In the genomic region with DNA sequence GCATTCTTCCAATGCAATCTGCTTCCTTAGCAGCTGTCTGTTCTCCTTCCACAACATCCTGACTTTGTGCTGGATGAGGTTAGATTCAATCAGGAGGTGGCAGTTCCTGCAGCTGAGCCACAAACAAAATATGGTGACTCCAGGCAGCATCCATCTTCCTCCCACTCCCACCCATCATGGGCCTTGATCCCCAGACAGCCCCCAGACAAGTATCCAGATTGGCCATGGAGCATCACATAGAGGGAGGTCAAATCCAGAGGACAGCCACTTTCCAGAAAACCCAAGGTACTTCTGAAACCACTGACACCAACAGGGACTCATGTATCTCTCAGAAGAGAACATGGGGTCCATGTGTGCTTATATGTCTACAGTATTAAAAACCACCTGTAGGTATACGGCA, we compare ENCODE assay signal across 17 mouse cellular contexts. TPM values are rescaled to one million over a fixed set of nuclear protein-coding genes. Genes with fewer than 3 reads are reported as not detected.
DNase-seq lines count a peak whose midpoint lies in the region; TF ChIP-seq lines count a peak whose summit lies in the region.
"Not testable (repeated sequence)": the region's sequence is repeated elsewhere in the genome, so short reads cannot be mapped to it uniquely, and the experiment has no call there.
"Had no signal": no experiment of that assay in that cellular context is flagged by ENCODE, and none has a peak within 500 bp of the region (broad histone marks: within the 10 kb centered on the region; RNA-seq: fewer than 3 reads in every experiment).

No protein-coding gene starts in this region.

- WGBS in kidney, adult 2 months = 97% methylated on average over 1 of the region's 1 CpGs

- not testable (repeated sequence) for H3K4me3 ChIP-seq in kidney, adult 2 months (ENCODE audit: insufficient read depth, low read depth, low read length)

- not testable (repeated sequence) for H3K4me1 ChIP-seq in kidney, adult 2 months (ENCODE audit: control insufficient read depth, insufficient read depth, low read length)

- H3K27me3 ChIP-seq in kidney, adult 2 months (replicated peaks; ENCODE audit: control insufficient read depth, insufficient read depth, low read length) = not testable (repeated sequence)

- not testable (repeated sequence) for H3K27ac ChIP-seq in kidney, adult 2 months (ENCODE audit: insufficient read depth, low read depth, low read length)

- not testable (repeated sequence) for H3K36me3 ChIP-seq in kidney, adult 2 months (ENCODE audit: control insufficient read depth, insufficient read depth, low read length)

- peak; percentile 6 to 23 for DNase-seq in CD8-positive naive resting alpha-beta T cell, adult 2 months (ENCODE audit: low read depth in 2 of 2, low spot score in 2 of 2)
- peak; percentile 8 for DNase-seq in cerebellum, adult 9-11 months
- peak; percentile 32 to 35 for DNase-seq in gastrocnemius, postnatal 4 days (ENCODE audit: low spot score in 2 of 2)
- peak; percentile 9 for DNase-seq in kidney, adult 2 months
- peak; percentile 3 to 12 for DNase-seq in layer of hippocampus, postnatal 36 days
- peak; percentile 22 to 34 for DNase-seq in lung, postnatal 4 days
- peak; percentile 20 for DNase-seq in spleen, postnatal 10 days (ENCODE audit: low spot score in 2 of 2)
- DNase-seq in urinary bladder, adult 2 months (ENCODE audit: low spot score) = peak; percentile 44

- TF ChIP-seq POLR2A in kidney, adult 2 months (IDR thresholded peaks at IDR 0.05; ENCODE audit: low read depth, low read length) = not testable (repeated sequence)

- TF ChIP-seq CTCF in kidney, adult 2 months (conservative IDR thresholded peaks at IDR 0.05; ENCODE audit: insufficient read depth, insufficient read length, low read depth, low read length) = not testable (repeated sequence)

RNA-seq across cellular contexts. Expression of a gene that starts 3.0 kb away (rescaled TPM):
- total RNA-seq in gastrocnemius, postnatal 4 days (2021) = not detected
- polyA plus RNA-seq in kidney, adult 2 months (2012; rRNA removed) = not detected in 2 replicates
- total RNA-seq in layer of hippocampus, postnatal 36 days (2021) = not detected
- polyA plus RNA-seq in urinary bladder, adult 2 months (2012; rRNA removed) = not detected in 2 replicates
- total RNA-seq: G1E; gastrocnemius, postnatal 36 days; left cerebral cortex, postnatal 14 days had no signal
- polyA plus RNA-seq: activated CD4-positive, CD25-positive, alpha-beta regulatory T cell, adult 4 months; embryonic facial prominence, embryonic 10.5 days; forebrain, embryonic 10.5 days; G1E; hindbrain, embryonic 11.5 days; intestine, postnatal 0 days; liver, embryonic 15.5 days had no signal

RNA-seq across cellular contexts. Expression of a gene that starts 21.3 kb away (rescaled TPM):
- not detected for total RNA-seq in gastrocnemius, postnatal 4 days (2021)
- polyA plus RNA-seq in kidney, adult 2 months (2012; rRNA removed) = not detected in 2 replicates
- not detected for total RNA-seq in layer of hippocampus, postnatal 36 days (2021)
- polyA plus RNA-seq in urinary bladder, adult 2 months (2012; rRNA removed) = not detected in 2 replicates
- total RNA-seq: G1E; gastrocnemius, postnatal 36 days; left cerebral cortex, postnatal 14 days had no signal
- polyA plus RNA-seq: activated CD4-positive, CD25-positive, alpha-beta regulatory T cell, adult 4 months; embryonic facial prominence, embryonic 10.5 days; forebrain, embryonic 10.5 days; G1E; hindbrain, embryonic 11.5 days; intestine, postnatal 0 days; liver, embryonic 15.5 days had no signal

RNA-seq across cellular contexts. Expression of a gene that starts 40.5 kb away (rescaled TPM):
- not detected for total RNA-seq in gastrocnemius, postnatal 4 days (2021)
- polyA plus RNA-seq in kidney, adult 2 months (2012; rRNA removed) = not detected in 2 replicates
- total RNA-seq in layer of hippocampus, postnatal 36 days (2021) = not detected
- polyA plus RNA-seq in urinary bladder, adult 2 months (2012; rRNA removed) = not detected in 2 replicates
- total RNA-seq: G1E; gastrocnemius, postnatal 36 days; left cerebral cortex, postnatal 14 days had no signal
- polyA plus RNA-seq: activated CD4-positive, CD25-positive, alpha-beta regulatory T cell, adult 4 months; embryonic facial prominence, embryonic 10.5 days; forebrain, embryonic 10.5 days; G1E; hindbrain, embryonic 11.5 days; intestine, postnatal 0 days; liver, embryonic 15.5 days had no signal

RNA-seq across cellular contexts. Expression of a gene that starts 58.6 kb away (rescaled TPM):
- not detected for total RNA-seq in gastrocnemius, postnatal 4 days (2021)
- not detected in 2 replicates for polyA plus RNA-seq in kidney, adult 2 months (2012; rRNA removed)
- not detected for total RNA-seq in layer of hippocampus, postnatal 36 days (2021)
- not detected in 2 replicates for polyA plus RNA-seq in urinary bladder, adult 2 months (2012; rRNA removed)
- total RNA-seq: G1E; gastrocnemius, postnatal 36 days; left cerebral cortex, postnatal 14 days had no signal
- polyA plus RNA-seq: activated CD4-positive, CD25-positive, alpha-beta regulatory T cell, adult 4 months; embryonic facial prominence, embryonic 10.5 days; forebrain, embryonic 10.5 days; G1E; hindbrain, embryonic 11.5 days; intestine, postnatal 0 days; liver, embryonic 15.5 days had no signal
